Mouse (Mus musculus) forebrain, embryonic 14.5 days (tissue): ENCODE data around the gene Dock11. TPM values are rescaled to one million over a fixed set of nuclear protein-coding genes. Genes with fewer than 3 reads are reported as not detected.

Experiments
- ATAC-seq: fragments of 200-750 bp; cut with Nextera tagmentation; 2 replicates; pipeline ENCODE4 v1.8.0; 2017; ENCODE audit warnings: mild to moderate bottlenecking, moderate library complexity
- DNase-seq: peaks from one replicate; pipeline ENCODE4 v3.0.0-alpha.2; 2015; ENCODE audit warnings: low spot score
- H3K27ac ChIP-seq: fragments of 300-500 bp; sonication (generic); 2 replicates; pipeline ENCODE4 v1.5.1; 2014; ENCODE audit warnings: low read depth, mild to moderate bottlenecking, control low read depth, low read length, moderate library complexity
- H3K27me3 ChIP-seq: fragments of 300-500 bp; sonication (generic); replicated peaks from 2 replicates; pipeline ENCODE4 v1.6.1; 2014; ENCODE audit warnings: low read length, control low read depth, mixed read lengths; ENCODE audit not compliant: control insufficient read depth, insufficient read depth
- H3K36me3 ChIP-seq: fragments of 300-500 bp; sonication (generic); 2 replicates; pipeline ENCODE4 v1.6.1; 2014; ENCODE audit warnings: low read length, control low read depth; ENCODE audit not compliant: control insufficient read depth, insufficient read depth
- H3K4me1 ChIP-seq: fragments of 300-500 bp; sonication (generic); 2 replicates; pipeline ENCODE4 v1.6.1; 2014; ENCODE audit warnings: antibody characterized with exemption, low read length, control low read depth; ENCODE audit not compliant: control insufficient read depth, insufficient read depth
- H3K4me2 ChIP-seq: fragments of 300-500 bp; sonication (generic); 2 replicates; pipeline ENCODE4 v1.6.1; 2014; ENCODE audit warnings: mild to moderate bottlenecking, control low read depth, low read length
- H3K4me3 ChIP-seq: fragments of 300-500 bp; sonication (generic); 2 replicates; pipeline ENCODE4 v1.5.1; 2014; ENCODE audit warnings: low read depth, low read length, control low read depth
- H3K9ac ChIP-seq: fragments of 300-500 bp; sonication (generic); 2 replicates; pipeline ENCODE4 v1.6.1; 2014; ENCODE audit warnings: mild to moderate bottlenecking, low read length, control low read depth, moderate library complexity
- H3K9me3 ChIP-seq: fragments of 300-500 bp; sonication (generic); replicated peaks from 2 replicates; pipeline ENCODE4 v1.6.1; 2016; ENCODE audit warnings: low read length, control low read depth, mixed read lengths; ENCODE audit not compliant: control insufficient read depth
- WGBS: fragments of 180-500 bp; shearing (Covaris S2); extraction: QIAGEN DNeasy Blood & Tissue Kit; methylation state at CpG from one replicate; pipeline ENCODE4 v1.1.7; 2014; 5-methylcytosine and 5-hydroxymethylcytosine counted together
- polyA plus RNA-seq: library from polyadenylated mRNA; unstranded; fragments of >200 nt; fragmentation: Nextera tagmentation; extraction: Ambion mirVana; gene quantifications from 2 replicates; pipeline ENCODE4 v1.2.1, GENCODE M21; 2014

Gene Dock11
- polyA plus RNA-seq, 1 experiment from 2014 or later = 19.0 TPM

- H3K9me3 ChIP-seq = no peaks in the 10 kb centered on the region
- H3K27me3 ChIP-seq = no peaks in the 10 kb centered on the region
- H3K4me2 ChIP-seq = no peak overlapping the region
- no peaks in the 10 kb centered on the region for H3K36me3 ChIP-seq
- H3K9ac ChIP-seq = no peak overlapping the region
- WGBS = 81% methylated on average over 7 of the region's 7 CpGs
- no peak for DNase-seq
- H3K4me1 ChIP-seq = no peaks in the 10 kb centered on the region
- no peak overlapping the region for H3K27ac ChIP-seq
- no peak overlapping the region for H3K4me3 ChIP-seq
- ATAC-seq = no peak
These were observed 15.7 kb downstream of the Dock11 start for GRCm38 (mm10) chrX:35904352-35904751.

DNA sequence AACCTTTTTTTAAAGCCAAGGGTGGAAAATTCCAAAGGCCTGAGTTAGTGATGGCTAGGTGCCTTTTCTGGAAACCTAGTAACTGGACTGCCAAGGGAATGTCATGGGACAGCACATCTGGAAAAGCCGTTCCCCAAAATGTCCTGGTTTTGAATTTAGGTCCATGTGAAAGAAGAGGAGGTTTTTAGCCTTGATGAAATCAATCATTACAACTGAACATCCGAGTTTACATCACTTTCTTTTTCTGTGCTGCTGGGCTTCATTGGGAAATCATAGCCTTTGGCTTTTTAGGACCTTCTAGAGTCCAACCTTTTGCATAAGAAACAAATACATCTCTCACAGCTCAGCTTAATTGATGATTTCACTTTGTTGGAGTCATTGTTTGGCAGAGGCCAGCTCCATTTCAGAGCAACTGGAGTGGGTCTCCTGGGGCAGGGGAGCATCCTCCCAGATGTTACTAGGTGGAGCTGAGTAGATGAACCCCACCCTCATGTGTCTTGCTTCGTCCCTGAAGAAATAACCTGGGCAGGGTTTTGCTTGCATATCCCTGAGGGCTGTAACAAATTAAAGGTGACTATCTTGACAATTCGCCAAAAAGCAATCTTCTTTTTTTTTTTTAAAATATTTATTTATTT is 18.2 kb downstream of the Dock11 start:
- WGBS = 77% methylated on average over 4 of the region's 4 CpGs
- no peak overlapping the region for H3K9ac ChIP-seq
- H3K9me3 ChIP-seq = no peaks in the 10 kb centered on the region
- no peak overlapping the region for H3K4me3 ChIP-seq
- H3K4me1 ChIP-seq = no peaks in the 10 kb centered on the region
- no peak overlapping the region for H3K4me2 ChIP-seq
- DNase-seq (no peak), ATAC-seq (no peak)
- no peak overlapping the region for H3K27ac ChIP-seq
- H3K27me3 ChIP-seq = no peaks in the 10 kb centered on the region
- no peaks in the 10 kb centered on the region for H3K36me3 ChIP-seq

DNA sequence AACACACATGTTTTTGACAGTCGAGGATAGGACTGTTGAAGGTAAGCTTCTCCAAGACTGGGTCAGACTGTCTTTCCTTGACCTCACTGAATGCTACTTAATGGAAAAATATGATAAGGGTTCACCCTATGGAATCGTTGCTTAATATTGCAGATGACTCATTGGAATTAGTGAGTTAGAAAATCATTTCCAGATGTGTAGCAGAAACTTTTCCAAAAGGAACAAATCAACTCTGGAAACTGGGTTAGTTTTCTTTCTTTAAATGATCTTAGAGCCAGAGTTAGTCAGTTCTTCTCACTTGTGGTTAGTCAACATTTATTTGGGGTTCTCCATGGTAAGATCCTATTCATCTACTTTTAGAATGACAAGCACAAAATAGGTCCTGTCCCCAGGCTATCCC is 30.9 kb downstream of the Dock11 start:
- Histone ChIP-seq H3K9ac (no peak overlapping the region), H3K4me1 (no peaks in the 10 kb centered on the region), H3K36me3 (no peaks in the 10 kb centered on the region), H3K4me3 (no peak overlapping the region), H3K9me3 (no peaks in the 10 kb centered on the region), H3K4me2 (no peak overlapping the region), H3K27ac (no peak overlapping the region), H3K27me3 (no peaks in the 10 kb centered on the region)
- WGBS = 95% methylated on average over 2 of the region's 2 CpGs
- DNase-seq = no peak
- no peak for ATAC-seq

- H3K27ac ChIP-seq = no peak overlapping the region
- DNase-seq = no peak
- H3K9ac ChIP-seq = no peak overlapping the region
- no peaks in the 10 kb centered on the region for H3K27me3 ChIP-seq
- no peak overlapping the region for H3K4me3 ChIP-seq
- no peak for ATAC-seq
- H3K9me3 ChIP-seq = no peaks in the 10 kb centered on the region
- H3K4me1 ChIP-seq = no peaks in the 10 kb centered on the region
- H3K36me3 ChIP-seq = no peaks in the 10 kb centered on the region
- no peak overlapping the region for H3K4me2 ChIP-seq
- 88% methylated on average over 3 of the region's 3 CpGs for WGBS
These were observed 31.5 kb downstream of the Dock11 start for GRCm38 (mm10) chrX:35920096-35920607.

- Histone ChIP-seq H3K27me3 (no peaks in the 10 kb centered on the region), H3K9me3 (no peaks in the 10 kb centered on the region), H3K4me3 (no peak overlapping the region), H3K27ac (no peak overlapping the region), H3K9ac (no peak overlapping the region), H3K4me2 (no peak overlapping the region), H3K4me1 (no peaks in the 10 kb centered on the region), H3K36me3 (no peaks in the 10 kb centered on the region)
- DNase-seq (no peak), ATAC-seq (no peak)
- 91% methylated on average over 3 of the region's 3 CpGs for WGBS
These were observed 33.3 kb downstream of the Dock11 start for GRCm38 (mm10) chrX:35921922-35922321.

GRCm38 (mm10) chrX:35924705-35925264 is 36.2 kb downstream of the Dock11 start:
- WGBS = 63% methylated on average over 1 of the region's 1 CpGs
- no peak overlapping the region for H3K4me2 ChIP-seq
- H3K36me3 ChIP-seq = no peaks in the 10 kb centered on the region
- no peak overlapping the region for H3K27ac ChIP-seq
- no peaks in the 10 kb centered on the region for H3K27me3 ChIP-seq
- no peaks in the 10 kb centered on the region for H3K9me3 ChIP-seq
- H3K4me3 ChIP-seq = no peak overlapping the region
- no peaks in the 10 kb centered on the region for H3K4me1 ChIP-seq
- no peak overlapping the region for H3K9ac ChIP-seq
- DNase-seq (no peak), ATAC-seq (no peak)

GRCm38 (mm10) chrX:35930094-35930933 is 41.7 kb downstream of the Dock11 start:
- Histone ChIP-seq H3K9me3 (no peaks in the 10 kb centered on the region), H3K4me3 (no peak overlapping the region), H3K4me1 (no peaks in the 10 kb centered on the region), H3K27me3 (no peaks in the 10 kb centered on the region), H3K4me2 (no peak overlapping the region), H3K36me3 (no peaks in the 10 kb centered on the region), H3K27ac (no peak overlapping the region), H3K9ac (no peak overlapping the region)
- DNase-seq (no peak), ATAC-seq (no peak)
- 90% methylated on average over 9 of the region's 9 CpGs for WGBS

GRCm38 (mm10) chrX:35930934-35931406 is 42.3 kb downstream of the Dock11 start:
- WGBS = 74% methylated on average over 3 of the region's 3 CpGs
- ATAC-seq (no peak), DNase-seq (no peak)
- Histone ChIP-seq H3K27ac (no peak overlapping the region), H3K4me1 (no peaks in the 10 kb centered on the region), H3K4me2 (no peak overlapping the region), H3K9ac (no peak overlapping the region), H3K36me3 (no peaks in the 10 kb centered on the region), H3K4me3 (no peak overlapping the region), H3K27me3 (no peaks in the 10 kb centered on the region), H3K9me3 (no peaks in the 10 kb centered on the region)

GRCm38 (mm10) chrX:35931945-35932344 is 43.3 kb downstream of the Dock11 start:
- no peak overlapping the region for H3K9ac ChIP-seq
- H3K27me3 ChIP-seq = no peaks in the 10 kb centered on the region
- H3K4me2 ChIP-seq = no peak overlapping the region
- no peaks in the 10 kb centered on the region for H3K36me3 ChIP-seq
- no peaks in the 10 kb centered on the region for H3K9me3 ChIP-seq
- DNase-seq = no peak
- H3K4me1 ChIP-seq = no peaks in the 10 kb centered on the region
- WGBS = 65% methylated on average over 1 of the region's 1 CpGs
- H3K4me3 ChIP-seq = no peak overlapping the region
- ATAC-seq = no peak
- H3K27ac ChIP-seq = no peak overlapping the region
